Mouse (Mus musculus) hindbrain, embryonic 14.5 days (tissue): ENCODE data around the gene Sult2b1. TPM values are rescaled to one million over a fixed set of nuclear protein-coding genes. Genes with fewer than 3 reads are reported as not detected.

Experiments
- ATAC-seq: fragments of 200-750 bp; cut with Nextera tagmentation; 2 replicates; pipeline ENCODE4 v1.8.0; 2017; ENCODE audit warnings: moderate number of reproducible peaks, mild to moderate bottlenecking, moderate TSS enrichment, moderate library complexity; ENCODE audit not compliant: low FRiP score
- DNase-seq: peaks from one replicate; pipeline ENCODE4 v3.0.0-alpha.2; 2015; ENCODE audit warnings: low spot score
- H3K27ac ChIP-seq: fragments of 300-500 bp; sonication (generic); 2 replicates; pipeline ENCODE4 v1.5.1; 2014; ENCODE audit warnings: mild to moderate bottlenecking, moderate library complexity
- H3K27me3 ChIP-seq: fragments of 300-500 bp; sonication (generic); 2 replicates; pipeline ENCODE4 v1.6.1; 2014; ENCODE audit warnings: mild to moderate bottlenecking, low read length, mixed read lengths; ENCODE audit not compliant: control insufficient read depth, insufficient read depth
- H3K36me3 ChIP-seq: fragments of 300-500 bp; sonication (generic); replicated peaks from 2 replicates; pipeline ENCODE4 v1.6.1; 2014; ENCODE audit not compliant: control insufficient read depth, insufficient read depth
- H3K4me1 ChIP-seq: fragments of 300-500 bp; sonication (generic); replicated peaks from 2 replicates; pipeline ENCODE4 v1.6.1; 2014; ENCODE audit warnings: antibody characterized with exemption, low read length, mixed read lengths; ENCODE audit not compliant: control insufficient read depth, insufficient read depth
- H3K4me2 ChIP-seq: fragments of 300-500 bp; sonication (generic); replicated peaks from 2 replicates; pipeline ENCODE4 v1.6.1; 2014; ENCODE audit warnings: mild to moderate bottlenecking, moderate library complexity
- H3K4me3 ChIP-seq: fragments of 300-500 bp; sonication (generic); replicated peaks from 2 replicates; pipeline ENCODE4 v1.5.1; 2014; ENCODE audit warnings: mild to moderate bottlenecking, low read length
- H3K9ac ChIP-seq: fragments of 300-500 bp; sonication (generic); 2 replicates; pipeline ENCODE4 v1.6.1; 2014
- H3K9me3 ChIP-seq: fragments of 300-500 bp; sonication (generic); 2 replicates; pipeline ENCODE4 v1.6.1; 2016; ENCODE audit warnings: low read length; ENCODE audit not compliant: control insufficient read depth
- WGBS: fragments of 180-500 bp; shearing (Covaris S2); extraction: QIAGEN DNeasy Blood & Tissue Kit; methylation state at CpG from one replicate; pipeline ENCODE4 v1.1.7; 2014; 5-methylcytosine and 5-hydroxymethylcytosine counted together
- polyA plus RNA-seq: library from polyadenylated mRNA; unstranded; fragments of >200 nt; fragmentation: Nextera tagmentation; extraction: Ambion mirVana; gene quantifications from 2 replicates; pipeline ENCODE4 v1.2.1, GENCODE M21; 2014

The Sult2b1 gene
- polyA plus RNA-seq, 1 experiment from 2014 or later: 7.3 TPM

DNA sequence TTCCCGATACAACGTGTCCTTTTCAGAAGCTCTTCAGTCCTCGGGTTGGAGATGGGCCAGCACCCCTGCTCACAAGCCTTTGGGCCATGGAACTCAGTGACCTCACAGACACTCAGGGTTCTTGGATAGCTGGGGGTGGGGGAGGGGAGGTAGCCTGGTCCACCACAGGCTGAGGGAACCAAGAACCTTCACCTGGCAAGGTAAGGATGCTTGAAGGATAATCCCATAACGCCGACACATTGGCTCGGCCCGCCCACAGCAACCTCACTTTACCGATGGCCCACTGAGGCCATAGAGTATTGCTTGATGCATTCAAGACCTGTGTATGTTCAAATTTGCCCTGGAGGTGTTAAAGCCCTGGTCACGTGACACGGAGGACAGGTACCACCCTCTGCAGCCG is 58.8 kb downstream of the Sult2b1 start, which contains the start of gene Spaca4:
Gene Spaca4, minus strand, starts transcription at position 101 of the 400 bp plus-strand sequence.
- 92% methylated on average over 11 of the region's 11 CpGs for WGBS
- H3K9ac ChIP-seq: no peak within 1 kb of the TSS
- no peak within 1 kb of the TSS for H3K4me3 ChIP-seq
- no peaks in the 10 kb centered on the region for H3K4me1 ChIP-seq
- H3K27me3 ChIP-seq: no peaks in the 10 kb centered on the region
- H3K36me3 ChIP-seq: peaks cover 67% of the 10 kb centered on the region
- H3K9me3 ChIP-seq: no peaks in the 10 kb centered on the region
- DNase-seq (no peak), ATAC-seq (no peak)
- H3K27ac ChIP-seq: no peak within 1 kb of the TSS
- no peak within 1 kb of the TSS for H3K4me2 ChIP-seq

DNA sequence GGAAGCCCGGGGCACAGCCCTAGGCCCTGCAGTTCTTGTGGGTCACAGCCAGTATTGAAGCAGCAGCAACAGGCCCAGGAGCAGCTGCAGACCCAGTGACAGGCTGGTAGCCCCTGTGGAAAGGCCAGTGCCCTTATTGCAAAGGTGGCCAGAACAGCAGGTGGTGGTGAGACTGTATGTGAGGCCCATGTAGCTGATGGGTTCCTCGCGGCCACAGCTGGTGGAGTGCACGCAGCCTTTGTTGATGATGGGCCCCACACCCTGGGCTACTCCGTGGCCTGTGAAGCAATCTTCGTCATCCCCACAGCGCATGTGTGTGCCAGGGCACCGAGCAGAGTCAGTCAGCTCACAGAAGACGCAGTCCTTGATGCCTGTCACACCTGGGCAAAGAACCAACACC is 59.3 kb downstream of the Sult2b1 start:
- no peak overlapping the region for H3K4me2 ChIP-seq
- H3K4me1 ChIP-seq: no peaks in the 10 kb centered on the region
- no peak overlapping the region for H3K4me3 ChIP-seq
- 95% methylated on average over 9 of the region's 9 CpGs for WGBS
- H3K27me3 ChIP-seq: no peaks in the 10 kb centered on the region
- H3K36me3 ChIP-seq: peaks cover 73% of the 10 kb centered on the region
- ATAC-seq (no peak), DNase-seq (no peak)
- H3K9me3 ChIP-seq: no peaks in the 10 kb centered on the region
- H3K27ac ChIP-seq: no peak overlapping the region
- no peak overlapping the region for H3K9ac ChIP-seq

DNA sequence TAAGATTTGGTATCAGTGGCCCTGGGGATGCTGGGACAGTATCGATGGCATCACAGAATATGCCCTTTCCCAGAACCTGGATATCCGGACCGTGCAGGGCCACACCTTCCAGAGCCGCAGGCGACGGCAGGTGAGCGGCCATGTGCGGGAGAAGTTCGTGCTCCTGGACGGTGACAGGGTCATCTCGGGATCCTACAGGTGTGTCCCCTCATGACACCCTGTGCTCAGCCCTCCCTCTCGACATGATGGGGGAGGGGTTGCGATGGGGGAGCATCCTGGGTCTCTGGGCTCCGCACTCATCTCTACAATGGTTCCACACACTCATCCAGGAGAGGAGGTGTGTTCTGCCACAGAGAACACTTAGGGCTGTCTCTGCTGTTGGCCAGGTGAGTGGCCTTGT is 60.7 kb downstream of the Sult2b1 start:
- H3K36me3 ChIP-seq: peaks cover 85% of the 10 kb centered on the region
- 95% methylated on average over 14 of the region's 14 CpGs for WGBS
- peaks cover 8% of the 10 kb centered on the region for H3K4me1 ChIP-seq
- H3K9ac ChIP-seq: no peak overlapping the region
- no peaks in the 10 kb centered on the region for H3K27me3 ChIP-seq
- ATAC-seq (no peak), DNase-seq (no peak)
- no peak overlapping the region for H3K4me3 ChIP-seq
- H3K4me2 ChIP-seq: no peak overlapping the region
- H3K9me3 ChIP-seq: no peaks in the 10 kb centered on the region
- H3K27ac ChIP-seq: no peak overlapping the region

DNA sequence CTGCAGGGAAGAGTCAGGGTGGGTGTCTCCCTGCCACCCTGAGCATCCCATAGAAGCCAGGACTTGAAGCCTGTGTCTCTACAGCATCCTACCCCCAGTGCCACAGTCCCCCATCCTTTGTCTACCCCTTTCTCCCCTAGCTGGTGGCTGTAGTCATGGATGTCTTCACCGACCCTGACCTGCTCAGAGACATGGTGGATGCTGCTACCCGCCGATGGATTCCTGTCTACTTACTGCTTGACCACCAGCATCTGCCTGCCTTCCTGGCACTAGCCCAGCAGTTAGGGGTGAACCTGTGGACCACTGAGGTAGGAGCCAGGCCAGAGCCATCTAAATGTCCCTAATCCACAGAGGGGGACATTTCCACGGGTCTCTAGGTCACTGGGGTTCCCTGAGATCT is 61.2 kb downstream of the Sult2b1 start:
- Histone ChIP-seq H3K9ac (no peak overlapping the region), H3K27ac (no peak overlapping the region), H3K4me3 (no peak overlapping the region), H3K27me3 (no peaks in the 10 kb centered on the region), H3K36me3 (peaks cover 85% of the 10 kb centered on the region), H3K4me1 (peaks cover 11% of the 10 kb centered on the region), H3K9me3 (no peaks in the 10 kb centered on the region), H3K4me2 (no peak overlapping the region)
- no peak for DNase-seq
- 88% methylated on average over 4 of the region's 4 CpGs for WGBS
- ATAC-seq: no peak

DNA sequence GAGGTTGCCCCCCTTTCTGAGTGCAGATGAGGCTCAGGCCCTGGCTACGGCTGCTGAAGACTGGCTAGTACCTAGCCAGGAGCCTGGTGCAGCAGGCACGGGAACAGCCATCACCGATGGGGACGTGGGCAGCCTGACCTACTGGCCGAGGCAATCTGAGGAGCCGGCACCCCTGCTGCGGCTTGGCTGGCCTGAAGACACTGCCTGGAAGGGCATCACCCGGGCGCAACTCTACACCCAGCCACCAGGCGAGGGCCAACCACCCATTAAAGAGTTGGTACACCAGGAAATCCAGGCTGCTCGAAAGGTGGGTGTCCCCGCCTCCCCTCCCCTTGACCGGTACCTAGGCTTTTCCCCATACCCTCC is 62.1 kb downstream of the Sult2b1 start:
- Histone ChIP-seq H3K27ac (no peak overlapping the region), H3K4me3 (no peak overlapping the region), H3K36me3 (peaks cover 82% of the 10 kb centered on the region), H3K9ac (no peak overlapping the region), H3K9me3 (no peaks in the 10 kb centered on the region), H3K27me3 (no peaks in the 10 kb centered on the region), H3K4me2 (no peak overlapping the region), H3K4me1 (peaks cover 11% of the 10 kb centered on the region)
- 82% methylated on average over 13 of the region's 13 CpGs for WGBS
- DNase-seq (no peak), ATAC-seq (no peak)

DNA sequence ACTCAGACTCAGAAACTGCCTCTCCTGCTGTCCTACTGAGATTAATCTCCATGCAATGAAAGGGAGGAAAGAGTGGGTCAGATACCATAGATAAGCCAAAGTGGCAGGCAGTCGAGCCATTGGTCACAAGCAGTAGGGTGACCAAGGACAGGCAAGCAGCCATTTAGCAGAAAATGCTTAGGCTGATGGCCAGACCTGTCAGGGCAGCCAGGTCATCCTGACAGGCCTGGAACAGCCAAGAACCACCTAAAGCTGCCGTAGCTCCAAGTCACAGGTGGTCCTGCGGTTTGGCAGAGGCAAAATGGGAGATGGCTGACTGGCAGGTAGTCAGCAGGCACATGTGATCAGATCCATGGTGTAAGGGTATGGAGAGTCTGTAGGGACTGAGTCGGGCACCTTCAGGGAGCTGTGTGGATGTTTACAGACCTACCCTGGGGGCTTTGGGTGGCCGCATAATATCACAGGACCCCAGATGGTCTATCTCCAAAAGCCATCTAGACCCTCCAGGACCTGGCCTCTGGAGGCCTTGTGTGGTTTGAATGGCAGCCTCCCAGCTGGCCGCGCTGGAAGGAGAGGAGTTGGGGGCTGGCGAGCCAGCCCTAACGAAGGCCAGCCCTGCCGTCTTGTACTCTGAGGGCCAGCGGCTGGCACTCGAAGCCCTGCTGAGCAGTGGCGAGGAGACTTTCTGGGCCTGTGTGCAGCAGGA is 62.7 kb downstream of the Sult2b1 start:
- Histone ChIP-seq H3K9ac (no peak overlapping the region), H3K4me1 (peaks cover 16% of the 10 kb centered on the region), H3K36me3 (peaks cover 77% of the 10 kb centered on the region), H3K4me2 (no peak overlapping the region), H3K27me3 (no peaks in the 10 kb centered on the region), H3K4me3 (no peak overlapping the region), H3K27ac (no peak overlapping the region), H3K9me3 (no peaks in the 10 kb centered on the region)
- WGBS: 60% methylated on average over 13 of the region's 13 CpGs
- DNase-seq (no peak), ATAC-seq (no peak)

DNA sequence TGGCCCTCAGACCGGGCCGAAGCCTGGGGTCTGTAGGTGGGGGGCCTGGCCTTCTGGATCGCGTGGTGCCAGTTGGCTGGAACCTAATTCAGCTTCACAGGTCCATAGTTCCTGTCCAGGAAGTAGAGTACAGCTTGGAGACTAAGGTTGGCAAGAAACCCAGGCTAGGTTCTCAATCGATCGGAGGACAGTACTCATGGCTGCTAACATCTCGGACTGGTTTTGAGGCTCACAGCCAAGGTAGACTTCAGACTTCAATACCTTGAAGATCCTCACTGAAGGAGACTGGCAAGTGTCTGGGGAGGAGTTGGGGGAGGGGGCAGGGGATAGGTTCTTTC is 63.3 kb downstream of the Sult2b1 start:
- H3K4me3 ChIP-seq: no peak overlapping the region
- WGBS: 84% methylated on average over 7 of the region's 7 CpGs
- H3K27ac ChIP-seq: no peak overlapping the region
- ATAC-seq: no peak
- H3K36me3 ChIP-seq: peaks cover 71% of the 10 kb centered on the region
- H3K9me3 ChIP-seq: no peaks in the 10 kb centered on the region
- peaks cover 22% of the 10 kb centered on the region for H3K4me1 ChIP-seq
- H3K27me3 ChIP-seq: no peaks in the 10 kb centered on the region
- H3K9ac ChIP-seq: no peak overlapping the region
- DNase-seq: no peak
- no peak overlapping the region for H3K4me2 ChIP-seq

DNA sequence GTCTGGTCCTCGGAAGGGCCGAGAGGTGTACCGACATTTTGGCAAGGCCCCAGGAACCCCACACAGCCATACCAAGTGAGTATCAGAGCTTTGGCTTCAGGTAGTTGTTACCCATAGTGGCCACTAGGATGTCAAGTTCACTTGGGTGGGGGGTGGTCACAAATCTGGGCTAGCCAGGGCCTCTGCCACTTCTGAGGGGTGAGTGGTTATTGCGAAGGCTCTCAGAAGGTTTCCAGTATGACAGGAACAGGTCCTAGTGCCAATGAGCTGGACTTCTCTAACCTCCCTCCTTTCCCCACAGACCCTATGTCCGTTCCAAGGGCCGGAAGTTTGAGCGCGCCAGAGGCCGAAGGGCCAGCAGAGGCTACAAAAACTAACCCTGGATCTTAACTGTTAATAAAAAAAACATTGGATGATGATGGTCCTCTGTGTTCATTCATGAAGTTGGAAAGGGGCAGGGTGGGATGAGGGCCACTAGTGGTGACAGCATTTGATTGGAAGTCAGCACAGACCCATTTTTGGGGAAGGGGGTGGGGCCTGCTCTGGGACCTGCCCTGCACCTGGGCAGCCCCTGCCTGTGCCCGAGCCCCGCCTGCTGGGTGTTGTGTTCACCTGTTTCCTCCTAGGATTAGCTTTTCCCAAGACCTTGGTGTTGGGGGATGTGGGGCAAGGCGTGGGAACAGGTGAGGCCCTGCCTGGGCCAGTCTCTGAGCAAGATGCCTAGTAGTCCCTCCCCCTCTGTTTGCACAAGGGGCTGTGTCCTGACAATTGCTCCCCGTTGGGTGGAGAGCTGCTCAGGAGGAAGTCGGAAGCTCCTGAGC is 63.8 kb downstream of the Sult2b1 start, which contains the start of gene Fam83e:
Gene Fam83e, plus strand, starts transcription at position 800 of the 821 bp plus-strand sequence.
- Histone ChIP-seq H3K9me3 (no peaks in the 10 kb centered on the region), H3K4me2 (no peak within 1 kb of the TSS), H3K4me1 (peaks cover 28% of the 10 kb centered on the region), H3K9ac (no peak within 1 kb of the TSS), H3K4me3 (no peak within 1 kb of the TSS), H3K36me3 (peaks cover 65% of the 10 kb centered on the region), H3K27me3 (no peaks in the 10 kb centered on the region), H3K27ac (no peak within 1 kb of the TSS)
- 84% methylated on average over 14 of the region's 14 CpGs for WGBS
- ATAC-seq (no peak), DNase-seq (no peak)

DNA sequence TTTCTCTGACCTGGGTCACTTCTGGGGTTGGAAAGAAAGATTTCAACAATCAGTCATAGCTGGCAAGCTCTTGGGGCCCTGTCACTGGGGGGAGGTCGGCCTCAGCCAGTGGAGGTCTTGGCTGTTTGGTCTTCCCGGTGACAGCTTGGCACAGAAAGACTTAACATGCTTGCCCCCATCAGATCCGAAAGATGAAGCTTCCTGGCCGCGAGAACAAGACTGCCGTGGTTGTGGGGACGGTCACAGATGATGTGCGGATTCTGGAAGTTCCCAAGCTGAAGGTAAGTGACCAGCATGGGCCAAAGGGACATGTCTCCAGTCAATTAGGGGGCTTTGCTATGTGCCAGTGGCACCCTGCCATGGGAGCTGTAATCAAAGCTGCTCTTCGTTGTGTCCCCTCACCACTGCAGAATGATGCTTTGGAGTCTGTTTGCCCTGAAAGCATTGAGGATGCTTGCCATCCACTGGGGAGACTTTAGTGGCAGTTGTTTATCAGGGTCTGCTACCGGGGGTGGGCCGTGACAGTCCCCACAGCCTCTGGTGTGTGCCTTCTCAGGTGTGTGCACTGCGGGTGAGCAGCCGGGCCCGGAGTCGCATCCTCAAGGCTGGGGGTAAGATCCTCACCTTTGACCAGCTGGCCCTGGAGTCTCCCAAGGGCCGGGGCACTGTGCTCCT is 64.6 kb downstream of the Sult2b1 start:
- Histone ChIP-seq H3K27me3 (no peaks in the 10 kb centered on the region), H3K27ac (no peak overlapping the region), H3K4me3 (no peak overlapping the region), H3K4me1 (peaks cover 31% of the 10 kb centered on the region), H3K9me3 (no peaks in the 10 kb centered on the region), H3K9ac (peak overlapping the region; percentile 88; the same call in 1 of the 2 replicates), H3K4me2 (peak overlapping the region; percentile 91; the same call in 1 of the 2 replicates), H3K36me3 (peaks cover 58% of the 10 kb centered on the region)
- 91% methylated on average over 15 of the region's 16 CpGs for WGBS
- ATAC-seq (no peak), DNase-seq (no peak)
